Mouse (Mus musculus): ENCODE results near the gene Wee1. TPM values are rescaled to one million over a fixed set of nuclear protein-coding genes. Genes with fewer than 3 reads are reported as not detected.

Gene Wee1
- total RNA-seq, 2 experiments from 2014 or later = 28.1 to 85.9 TPM

DNA sequence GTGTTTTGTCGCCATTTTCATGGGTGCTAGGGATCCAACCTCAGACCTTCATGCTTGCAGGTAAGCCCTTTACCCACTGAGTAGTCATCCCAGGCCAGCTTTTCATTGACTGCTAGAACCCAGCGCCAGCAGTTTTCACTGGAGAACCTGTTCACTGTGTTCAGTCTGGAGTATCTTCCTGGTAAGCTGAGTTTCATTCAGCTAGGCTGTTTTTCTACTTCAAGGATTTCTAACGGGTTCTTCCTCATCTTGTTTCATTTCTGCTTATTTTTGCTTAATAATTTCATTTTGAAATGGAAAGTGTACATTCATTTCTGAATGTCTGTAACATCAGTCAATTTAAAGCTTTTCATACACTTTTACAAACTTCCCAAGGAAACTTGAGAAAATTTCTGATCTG is 62.8 kb downstream of the Wee1 start:
- ATAC-seq (replicated peaks; ENCODE audit: poor library complexity) = 0 out of 2 replicates have a peak, but pooled peaks have one; percentile 20

DNA sequence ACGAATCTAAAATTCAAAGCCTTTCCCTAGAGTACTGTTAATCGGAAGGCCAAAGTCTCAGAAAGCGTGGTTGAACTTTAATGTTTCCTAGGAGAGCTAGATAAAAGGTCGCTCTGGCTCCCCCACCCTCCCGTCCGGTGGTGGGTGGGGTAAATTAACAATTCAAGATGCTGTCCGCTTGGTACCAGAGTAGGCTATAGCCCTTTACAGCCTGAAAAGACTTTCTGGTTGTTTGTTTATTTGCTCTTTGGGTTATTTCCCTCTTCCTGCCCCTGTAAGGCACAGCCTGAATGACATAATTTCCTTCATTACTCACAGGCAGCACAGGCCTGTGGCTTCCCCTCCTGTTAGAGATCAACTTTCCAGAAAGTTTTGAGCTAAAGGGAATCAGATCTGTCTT is 68.1 kb downstream of the Wee1 start:
- peak; percentile 48 for ATAC-seq (replicated peaks; ENCODE audit: poor library complexity)

Other genes starting within 250 kb of the Wee1 start
- 96.7 and 103 TPM in 2 replicates for gene Dennd5a, start 161.6 kb upstream of the Wee1 start, total RNA-seq (2015)
- gene Dennd5a, start 161.6 kb upstream of the Wee1 start, total RNA-seq (2017) = 54.9 and 57.8 TPM in 2 replicates
- 31.5 and 32.8 TPM in 2 replicates for gene Tmem41b, start 135.1 kb upstream of the Wee1 start, total RNA-seq (2015)
- gene Tmem41b, start 135.1 kb upstream of the Wee1 start, total RNA-seq (2017) = 33.3 and 34.5 TPM in 2 replicates
- 121 and 127 TPM in 2 replicates for gene Ipo7, start 103.8 kb upstream of the Wee1 start, total RNA-seq (2015)
- gene Ipo7, start 103.8 kb upstream of the Wee1 start, total RNA-seq (2017) = 205 and 250 TPM in 2 replicates
- gene Zfp143, start 60.8 kb upstream of the Wee1 start, total RNA-seq (2015) = 20.8 and 28.5 TPM in 2 replicates
- gene Zfp143, start 60.8 kb upstream of the Wee1 start, total RNA-seq (2017) = 29.6 and 36.6 TPM in 2 replicates
- 30.1 and 36.6 TPM in 2 replicates for gene Swap70, start 99.7 kb downstream of the Wee1 start, total RNA-seq (2015)
- 67.0 and 68.6 TPM in 2 replicates for gene Swap70, start 99.7 kb downstream of the Wee1 start, total RNA-seq (2017)